Mouse (Mus musculus) heart, embryonic 10.5 days (tissue): Measurements from ENCODE around the gene Sord. TPM values are rescaled to one million over a fixed set of nuclear protein-coding genes. Genes with fewer than 3 reads are reported as not detected.

Source experiments
- DNase-seq: peaks from one replicate; pipeline ENCODE4 v3.0.0-alpha.2; 2017; ENCODE audit warnings: low spot score
- H3K27ac ChIP-seq: fragments of 300-500 bp; sonication (generic); 2 replicates; pipeline ENCODE4 v1.5.1; 2016; ENCODE audit warnings: mild to moderate bottlenecking
- H3K27me3 ChIP-seq: fragments of 300-500 bp; sonication (generic); 2 replicates; pipeline ENCODE4 v1.6.1; 2016; ENCODE audit warnings: mild to moderate bottlenecking; ENCODE audit not compliant: poor library complexity, insufficient read depth, severe bottlenecking
- H3K36me3 ChIP-seq: fragments of 300-500 bp; sonication (generic); 2 replicates; pipeline ENCODE4 v1.6.1; 2016; ENCODE audit warnings: mild to moderate bottlenecking, moderate library complexity
- H3K4me1 ChIP-seq: fragments of 300-500 bp; sonication (generic); 2 replicates; pipeline ENCODE4 v1.6.1; 2016; ENCODE audit warnings: mild to moderate bottlenecking
- H3K4me3 ChIP-seq: fragments of 300-500 bp; sonication (generic); 2 replicates; pipeline ENCODE4 v1.5.1; 2016; ENCODE audit warnings: mild to moderate bottlenecking, moderate library complexity
- H3K9me3 ChIP-seq: fragments of 300-500 bp; sonication (generic); 2 replicates; pipeline ENCODE4 v1.6.1; 2016; ENCODE audit warnings: mild to moderate bottlenecking, moderate library complexity
- WGBS: fragments of 180-500 bp; shearing (Covaris S2); methylation state at CpG from one replicate; pipeline ENCODE4 v1.1.7; 2016; 5-methylcytosine and 5-hydroxymethylcytosine counted together
- polyA plus RNA-seq: library from polyadenylated mRNA; unstranded; fragments of >200 nt; fragmentation: Nextera tagmentation; extraction: Ambion mirVana; gene quantifications from 2 replicates; pipeline ENCODE4 v1.2.1, GENCODE M21; 2016

Gene Sord
- polyA plus RNA-seq, 1 experiment from 2014 or later: 41.3 TPM

DNA sequence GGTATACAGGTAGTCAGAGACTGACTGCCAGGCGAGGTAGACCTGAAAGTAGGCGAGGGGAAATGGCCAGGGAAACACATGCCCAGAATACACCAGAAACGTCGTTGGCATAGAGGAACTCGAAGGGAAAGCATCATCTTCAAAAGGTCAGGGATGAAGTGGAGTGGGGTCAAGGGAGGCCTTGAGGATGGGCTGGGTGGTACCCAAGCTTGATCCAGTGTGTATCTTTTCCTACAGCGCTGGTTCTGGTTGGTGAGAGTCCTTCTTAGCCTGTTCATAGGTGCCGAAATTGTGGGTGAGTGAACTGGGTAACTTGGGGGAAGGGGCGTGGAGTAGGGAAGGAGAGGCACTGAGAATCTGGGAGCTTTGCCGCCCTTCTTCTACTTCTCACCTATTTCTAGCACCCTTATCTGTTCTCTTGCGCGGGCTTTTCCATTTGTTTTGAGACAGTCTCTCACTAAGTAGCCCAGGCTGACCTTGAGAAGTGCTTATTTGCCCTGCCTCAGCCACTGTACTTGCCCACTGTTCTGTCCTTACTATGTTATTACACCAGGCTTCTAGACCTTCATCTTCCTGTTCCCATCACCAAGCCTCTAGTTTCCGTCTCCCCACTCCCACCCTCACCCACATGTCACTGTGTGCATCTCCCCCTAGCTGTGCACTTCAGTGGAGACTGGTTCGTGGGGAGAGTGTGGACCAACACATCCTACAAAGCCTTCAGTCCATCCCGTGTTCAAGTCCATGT, 65.5 kb downstream of the Sord start:
- Histone ChIP-seq H3K27me3 (peaks cover 100% of the 10 kb centered on the region), H3K4me3 (0 out of 2 replicates have a peak overlapping the region, but pooled peaks have one; percentile 5), H3K27ac (no peak overlapping the region), H3K4me1 (peaks cover 45% of the 10 kb centered on the region), H3K36me3 (no peaks in the 10 kb centered on the region), H3K9me3 (no peaks in the 10 kb centered on the region)
- WGBS: 7% methylated on average over 14 of the region's 14 CpGs
- no peak for DNase-seq

DNA sequence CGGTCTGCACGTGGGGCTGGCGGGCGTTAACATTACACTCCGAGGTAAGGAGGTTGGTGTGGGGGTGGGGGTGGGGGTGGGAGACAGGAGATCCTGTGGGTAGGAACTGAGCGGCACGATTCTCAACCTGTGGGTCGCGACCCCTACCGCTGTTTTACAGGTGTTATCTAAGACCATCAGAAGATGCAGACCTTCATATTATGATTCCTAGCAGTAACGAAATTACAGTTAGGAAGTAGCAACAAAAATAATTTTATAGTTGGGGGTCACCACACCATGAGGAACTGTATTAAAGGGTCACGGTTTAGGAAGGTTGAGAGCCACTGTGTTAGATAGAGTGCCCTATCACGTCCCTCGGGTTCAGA, 66.1 kb downstream of the Sord start:
- Histone ChIP-seq H3K4me1 (peaks cover 45% of the 10 kb centered on the region), H3K27ac (no peak overlapping the region), H3K4me3 (peak overlapping the region; percentile 57; the same call in 1 of the 2 replicates), H3K36me3 (no peaks in the 10 kb centered on the region), H3K27me3 (peaks cover 100% of the 10 kb centered on the region), H3K9me3 (no peaks in the 10 kb centered on the region)
- no peak for DNase-seq
- 7% methylated on average over 14 of the region's 14 CpGs for WGBS

DNA sequence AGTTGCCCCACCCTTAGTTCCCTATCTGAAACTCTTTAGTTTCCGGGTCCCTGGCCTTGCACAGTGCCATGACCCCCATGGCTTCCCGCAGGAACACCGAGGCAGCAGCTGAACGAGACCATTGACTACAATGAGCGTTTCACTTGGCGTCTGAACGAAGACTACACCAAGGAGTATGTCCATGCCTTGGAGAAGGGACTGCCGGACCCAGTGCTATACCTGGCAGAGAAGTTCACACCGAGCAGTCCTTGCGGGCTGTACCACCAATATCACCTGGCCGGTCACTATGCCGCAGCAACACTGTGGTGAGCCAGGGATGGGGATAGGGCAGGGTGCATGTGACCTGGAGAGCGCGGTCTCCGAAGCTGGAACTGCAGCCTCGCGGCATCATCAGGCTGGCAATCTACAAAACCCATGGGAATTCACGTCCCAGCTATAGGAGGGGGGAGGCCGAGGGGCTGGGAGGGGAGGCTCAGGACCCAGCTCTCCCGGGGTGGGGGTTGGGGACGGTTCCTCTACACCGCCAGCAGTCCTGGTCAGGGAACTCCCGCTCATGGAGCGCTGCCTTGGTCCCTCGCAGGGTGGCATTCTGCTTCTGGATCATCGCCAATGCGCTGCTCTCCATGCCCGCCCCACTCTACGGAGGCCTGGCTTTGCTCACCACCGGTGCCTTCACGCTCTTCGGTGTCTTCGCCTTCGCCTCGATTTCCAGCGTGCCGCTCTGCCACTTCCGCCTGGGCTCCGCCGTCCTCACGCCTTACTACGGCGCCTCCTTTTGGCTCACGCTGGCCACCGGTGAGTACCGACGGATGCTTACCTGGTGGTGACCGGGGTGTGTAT, 66.8 kb downstream of the Sord start:
- H3K9me3 ChIP-seq: no peaks in the 10 kb centered on the region
- peaks cover 100% of the 10 kb centered on the region for H3K27me3 ChIP-seq
- peak overlapping the region; percentile 57 for H3K4me3 ChIP-seq
- 2% methylated on average over 48 of the region's 48 CpGs for WGBS
- H3K4me1 ChIP-seq: peaks cover 45% of the 10 kb centered on the region
- no peak for DNase-seq
- H3K27ac ChIP-seq: 0 out of 2 replicates have a peak overlapping the region, but pooled peaks have one; percentile 38
- H3K36me3 ChIP-seq: no peaks in the 10 kb centered on the region

DNA sequence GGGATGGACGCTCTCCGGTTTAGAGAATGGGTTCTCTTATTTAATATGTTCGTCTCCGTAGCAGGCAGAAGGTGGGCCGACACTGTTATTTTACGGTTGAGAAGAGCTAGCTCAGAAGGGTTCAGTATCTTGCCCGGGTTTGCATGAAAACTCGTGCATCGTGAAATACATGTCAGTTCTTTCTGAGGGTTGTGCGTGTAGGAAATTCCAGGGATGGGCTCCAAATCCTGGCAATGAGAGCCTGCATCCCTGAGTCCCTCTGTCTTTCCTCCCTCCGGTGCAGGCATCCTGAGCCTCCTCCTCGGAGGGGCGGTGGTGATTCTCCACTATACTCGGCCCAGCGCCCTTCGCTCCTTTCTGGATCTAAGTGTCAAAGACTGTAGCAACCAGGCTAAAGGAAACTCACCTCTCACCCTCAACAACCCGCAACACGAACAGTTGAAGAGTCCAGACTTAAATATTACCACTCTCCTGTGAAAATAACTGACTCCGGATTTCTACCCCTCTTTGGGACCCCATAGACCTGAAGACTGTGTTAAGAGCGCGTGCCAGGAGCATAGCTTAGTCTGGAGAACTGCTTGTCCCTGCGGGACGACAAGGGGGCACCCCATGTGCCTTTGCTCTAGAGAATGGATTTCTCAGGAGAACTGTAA, 67.5 kb downstream of the Sord start:
- 9% methylated on average over 23 of the region's 23 CpGs for WGBS

DNA sequence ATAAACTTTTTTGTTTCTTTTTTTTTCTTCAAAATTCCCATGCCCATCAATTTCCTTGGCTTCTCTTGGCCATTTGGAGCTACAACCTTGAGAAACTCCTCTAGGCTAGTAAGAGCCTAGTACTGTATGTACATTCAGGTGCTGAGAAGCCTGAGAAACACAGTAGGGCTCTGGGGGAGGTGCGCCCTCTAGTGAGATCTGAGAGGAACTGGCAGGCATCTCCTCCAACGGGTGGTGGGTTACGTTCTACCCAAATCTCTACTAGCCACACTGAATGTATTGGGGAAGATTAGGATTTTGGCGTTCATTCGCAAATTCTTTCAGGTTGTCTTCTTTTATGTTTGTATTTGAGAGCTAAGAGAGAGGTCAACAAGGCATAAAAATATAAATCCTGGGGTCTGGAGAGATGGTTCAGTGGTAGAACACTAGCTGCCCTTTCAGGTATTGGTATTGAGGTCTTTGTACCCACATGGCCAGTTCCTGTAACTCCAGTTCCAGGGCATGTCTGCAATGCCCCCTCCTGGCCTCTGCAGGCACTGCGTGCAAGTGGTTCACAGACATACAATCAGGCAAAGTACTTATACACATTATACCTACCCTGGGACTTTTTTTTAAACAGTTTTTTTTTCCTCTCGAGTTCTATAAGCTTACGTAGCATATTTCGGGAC, 68.2 kb downstream of the Sord start:
- WGBS: 11% methylated on average over 9 of the region's 9 CpGs
- H3K4me1 ChIP-seq: peaks cover 34% of the 10 kb centered on the region
- H3K4me3 ChIP-seq: no peak overlapping the region
- H3K27ac ChIP-seq: no peak overlapping the region
- no peaks in the 10 kb centered on the region for H3K9me3 ChIP-seq
- no peaks in the 10 kb centered on the region for H3K36me3 ChIP-seq
- peaks cover 100% of the 10 kb centered on the region for H3K27me3 ChIP-seq
- no peak for DNase-seq

More for the DNA sequence above, 67.5 kb downstream of the Sord start:
- Histone ChIP-seq H3K4me3 (peak overlapping the region; percentile 57), H3K9me3 (no peaks in the 10 kb centered on the region), H3K4me1 (peaks cover 40% of the 10 kb centered on the region), H3K27ac (no peak overlapping the region), H3K27me3 (peaks cover 100% of the 10 kb centered on the region), H3K36me3 (no peaks in the 10 kb centered on the region)
- no peak for DNase-seq

DNA sequence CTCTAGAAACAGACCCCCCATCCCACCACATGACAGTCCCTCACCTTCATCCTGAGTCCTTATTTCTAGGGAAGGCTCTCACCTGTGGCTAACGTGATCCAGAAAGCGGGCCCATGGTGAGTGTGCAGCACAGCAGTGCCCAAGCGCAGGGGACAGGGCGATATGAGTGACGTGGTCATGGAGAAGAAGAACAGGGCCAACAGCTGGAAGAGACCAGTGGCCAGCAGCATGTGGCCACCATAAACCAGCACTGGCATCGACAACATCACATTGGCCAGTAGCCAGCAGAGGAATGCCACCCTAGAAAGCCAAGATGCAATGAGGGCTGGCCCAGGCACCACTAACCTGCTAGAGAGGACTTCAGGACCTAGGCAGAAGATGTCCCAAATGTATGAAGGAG, 70.0 kb downstream of the Sord start:
- H3K27me3 ChIP-seq: peaks cover 100% of the 10 kb centered on the region
- 79% methylated on average over 6 of the region's 6 CpGs for WGBS
- no peaks in the 10 kb centered on the region for H3K9me3 ChIP-seq
- no peak overlapping the region for H3K4me3 ChIP-seq
- no peak for DNase-seq
- no peak overlapping the region for H3K27ac ChIP-seq
- H3K36me3 ChIP-seq: no peaks in the 10 kb centered on the region
- peaks cover 18% of the 10 kb centered on the region for H3K4me1 ChIP-seq

DNA sequence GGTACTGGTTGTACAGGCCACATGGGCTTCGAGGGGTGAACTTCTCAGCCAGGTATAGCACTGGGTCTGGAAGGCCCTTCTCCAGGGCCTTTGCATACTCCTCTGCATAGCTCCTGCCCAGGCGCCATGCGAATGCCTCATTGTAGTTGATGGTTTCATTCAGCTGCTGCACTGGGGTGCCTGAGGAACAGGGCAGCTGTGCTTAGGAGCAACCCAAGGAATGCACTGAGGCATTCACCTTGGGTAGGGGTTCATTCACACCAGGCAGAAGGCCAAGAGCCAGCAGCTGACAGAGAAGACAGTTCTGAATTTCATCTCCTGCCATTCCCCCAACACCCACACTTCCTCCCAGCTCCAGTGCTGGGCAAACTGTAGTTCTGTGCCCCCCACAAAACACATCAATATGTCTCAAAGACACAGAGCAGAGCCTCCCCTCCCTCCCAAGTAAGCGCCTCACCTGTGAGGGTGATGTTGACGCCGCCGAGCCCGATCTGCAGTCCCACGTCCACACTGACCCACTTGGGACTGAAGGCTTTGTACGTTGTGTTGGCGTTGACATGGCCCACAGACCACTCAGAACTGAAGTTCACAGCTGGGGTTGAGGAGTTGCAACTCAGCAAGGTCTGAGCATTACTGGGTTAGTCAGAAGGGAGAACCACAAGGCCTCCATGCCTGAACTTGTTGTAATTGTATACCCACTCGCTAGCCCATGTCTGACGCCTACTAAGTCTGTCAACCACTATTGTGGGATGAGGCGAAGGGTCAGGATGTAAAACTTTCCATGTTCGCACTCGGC, 70.7 kb downstream of the Sord start:
- WGBS: 78% methylated on average over 16 of the region's 16 CpGs

DNA sequence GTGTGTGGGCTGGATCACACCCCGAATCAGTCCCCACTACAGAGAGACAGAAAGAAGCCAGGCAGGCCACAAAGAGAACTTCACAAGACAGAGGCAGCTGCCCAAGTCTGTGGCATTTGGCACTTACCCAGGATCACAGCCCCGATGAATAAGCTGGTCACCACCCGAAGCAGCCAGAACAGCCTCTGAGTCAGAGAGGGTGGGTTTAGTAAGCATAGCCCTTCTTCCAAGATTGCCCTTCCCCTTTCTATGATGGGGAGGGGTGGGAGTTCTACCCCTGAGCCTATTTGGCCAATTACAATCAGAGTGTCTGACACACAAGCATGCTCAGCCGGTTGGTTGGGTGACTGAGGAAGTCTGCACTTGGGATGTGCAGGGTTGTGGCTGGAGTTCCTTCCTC, 71.6 kb downstream of the Sord start:
- Histone ChIP-seq H3K4me1 (peaks cover 10% of the 10 kb centered on the region), H3K4me3 (no peak overlapping the region), H3K36me3 (no peaks in the 10 kb centered on the region), H3K27me3 (peaks cover 100% of the 10 kb centered on the region), H3K9me3 (no peaks in the 10 kb centered on the region), H3K27ac (no peak overlapping the region)
- 58% methylated on average over 4 of the region's 4 CpGs for WGBS
- no peak for DNase-seq

More for the DNA sequence above, 70.7 kb downstream of the Sord start:
- Histone ChIP-seq H3K27ac (no peak overlapping the region), H3K9me3 (no peaks in the 10 kb centered on the region), H3K4me1 (peaks cover 14% of the 10 kb centered on the region), H3K36me3 (no peaks in the 10 kb centered on the region), H3K27me3 (peaks cover 100% of the 10 kb centered on the region), H3K4me3 (no peak overlapping the region)
- no peak for DNase-seq

DNA sequence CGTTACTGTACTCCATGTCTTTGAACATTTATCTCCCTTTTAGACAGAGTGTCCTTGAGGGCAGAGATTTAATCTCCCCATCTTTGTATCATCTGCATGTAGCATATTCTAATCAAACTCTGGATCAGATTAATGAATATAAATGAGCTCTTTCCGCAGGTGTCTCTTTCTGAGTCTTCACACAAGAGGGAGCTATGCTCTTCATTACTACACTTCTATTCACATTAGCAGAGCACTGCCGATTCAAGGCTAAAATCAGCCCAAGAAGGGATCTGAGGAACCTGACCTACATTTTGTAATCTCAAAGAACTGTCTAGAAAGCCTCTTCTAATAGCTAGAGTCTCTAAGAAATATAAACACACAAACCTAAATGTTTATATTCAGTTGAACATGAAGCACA, 75.1 kb downstream of the Sord start:
- Histone ChIP-seq H3K9me3 (no peaks in the 10 kb centered on the region), H3K27me3 (peaks cover 99% of the 10 kb centered on the region), H3K27ac (no peak overlapping the region), H3K36me3 (no peaks in the 10 kb centered on the region), H3K4me3 (no peak overlapping the region), H3K4me1 (peaks cover 11% of the 10 kb centered on the region)
- 45% methylated on average over 3 of the region's 3 CpGs for WGBS
- DNase-seq: no peak

DNA sequence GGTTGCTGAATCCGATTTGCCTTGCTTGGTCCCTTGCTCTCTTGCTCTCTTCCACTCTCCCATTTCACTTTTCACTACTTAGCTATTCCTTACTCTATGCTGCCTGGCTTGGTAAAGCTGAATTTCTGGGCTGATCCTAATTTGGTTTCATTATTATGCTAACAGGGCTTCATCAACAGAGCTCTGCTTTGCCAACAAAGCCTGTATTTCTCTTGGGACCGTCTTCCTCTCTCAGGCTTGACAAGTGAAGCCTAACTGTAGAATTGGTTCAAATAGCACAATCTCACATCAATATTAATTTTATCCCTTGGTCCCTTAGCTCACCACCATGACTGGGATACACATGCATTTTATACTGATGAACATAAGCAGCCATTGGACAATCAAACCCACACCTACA, 77.0 kb downstream of the Sord start:
- 63% methylated on average over 2 of the region's 2 CpGs for WGBS
- H3K27ac ChIP-seq: no peak overlapping the region
- H3K4me1 ChIP-seq: peaks cover 11% of the 10 kb centered on the region

DNA sequence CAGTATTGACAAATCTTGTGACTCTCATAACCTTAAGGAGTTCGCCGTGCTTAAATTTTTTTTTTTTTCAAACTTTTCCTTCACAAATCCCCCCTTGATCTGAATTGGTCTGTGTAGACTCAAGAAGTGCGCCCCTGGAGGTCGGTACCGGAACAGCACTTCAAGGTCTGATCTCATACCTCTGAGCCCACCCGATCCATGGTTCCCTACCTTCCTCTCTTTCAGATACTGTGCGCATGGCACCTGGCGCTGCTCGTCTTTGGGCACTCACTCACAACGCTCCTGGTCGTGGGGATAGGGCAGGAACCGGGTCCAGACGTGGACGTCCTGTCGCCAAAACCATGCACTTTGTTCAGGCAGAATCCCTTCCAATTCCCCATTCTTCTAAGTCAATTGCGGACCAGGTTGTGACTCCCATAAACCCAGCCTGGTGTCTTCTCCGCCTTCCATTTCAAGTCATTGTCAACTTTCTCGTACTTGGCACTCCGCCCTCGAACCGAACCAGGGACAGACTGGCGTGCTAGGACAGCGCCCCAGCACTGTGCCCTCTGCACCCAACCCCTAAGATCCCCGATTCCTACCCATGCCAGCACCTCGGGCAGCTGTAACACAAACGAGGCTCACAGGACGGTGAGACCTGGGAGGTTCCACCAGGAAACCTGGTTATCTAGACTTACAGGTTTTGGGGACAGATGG, 78.3 kb downstream of the Sord start:
- H3K36me3 ChIP-seq: no peaks in the 10 kb centered on the region
- H3K27me3 ChIP-seq: peaks cover 99% of the 10 kb centered on the region
- H3K4me1 ChIP-seq: peaks cover 11% of the 10 kb centered on the region
- no peak for DNase-seq
- peak overlapping the region; percentile 50 for H3K4me3 ChIP-seq
- no peak overlapping the region for H3K27ac ChIP-seq
- no peaks in the 10 kb centered on the region for H3K9me3 ChIP-seq
- 4% methylated on average over 27 of the region's 27 CpGs for WGBS

More for the DNA sequence above, 77.0 kb downstream of the Sord start:
- Histone ChIP-seq H3K4me3 (no peak overlapping the region), H3K27me3 (peaks cover 99% of the 10 kb centered on the region), H3K36me3 (no peaks in the 10 kb centered on the region), H3K9me3 (no peaks in the 10 kb centered on the region)
- no peak for DNase-seq
